Mouse (Mus musculus): ENCODE measurements around the gene Stau1. TPM values are rescaled to one million over a fixed set of nuclear protein-coding genes. Genes with fewer than 3 reads are reported as not detected.

Gene Stau1
- polyA plus RNA-seq, 1 experiment = 65.4 TPM

- no peaks in the 10 kb centered on the region for H3K79me2 ChIP-seq (ENCODE audit: control insufficient read depth, insufficient read depth)
- H3K4me2 ChIP-seq (ENCODE audit: low read depth) = no peak overlapping the region
- H3ac ChIP-seq (ENCODE audit: control insufficient read depth, insufficient read length) = no peak overlapping the region
- peaks cover 61% of the 10 kb centered on the region for H3K36me3 ChIP-seq (ENCODE audit: control insufficient read depth, insufficient read depth)
- no peak overlapping the region for H3K4me3 ChIP-seq
- H3K27me3 ChIP-seq (ENCODE audit: control insufficient read depth, insufficient read depth, insufficient read length) = no peaks in the 10 kb centered on the region
- TF ChIP-seq POLR2A (IDR thresholded peaks at IDR 0.05; ENCODE audit: insufficient read length, low read depth) (no peak), MYOG (IDR thresholded peaks at IDR 0.05; ENCODE audit: control insufficient read depth in 1 of 3, insufficient read depth in 1 of 3, insufficient read length in 2 of 3, low read depth in 2 of 3) (peak in 1 of 3 experiments; percentile 5), POLR2AphosphoS2 (IDR thresholded peaks at IDR 0.05; ENCODE audit: insufficient read length, low read depth) (peak; percentile 63)
Observed at GRCm38 (mm10) chr2:167037710-167038109, 41.6 kb upstream of the Stau1 start.

GRCm38 (mm10) chr2:167030507-167030906 lies 34.4 kb upstream of the Stau1 start:
- Histone ChIP-seq H3K4me3 (no peak overlapping the region), H3K79me2 (ENCODE audit: control insufficient read depth, insufficient read depth) (no peaks in the 10 kb centered on the region), H3K27me3 (ENCODE audit: control insufficient read depth, insufficient read depth, insufficient read length) (no peaks in the 10 kb centered on the region), H3K36me3 (ENCODE audit: control insufficient read depth, insufficient read depth) (peaks cover 47% of the 10 kb centered on the region), H3ac (ENCODE audit: control insufficient read depth, insufficient read length) (no peak overlapping the region), H3K4me2 (ENCODE audit: low read depth) (no peak overlapping the region)
- no peak for TF ChIP-seq POLR2A (IDR thresholded peaks at IDR 0.05; ENCODE audit: insufficient read length, low read depth)
- no peak for TF ChIP-seq MYOG (IDR thresholded peaks at IDR 0.05; ENCODE audit: control insufficient read depth in 1 of 3, insufficient read depth in 1 of 3, insufficient read length in 2 of 3, low read depth in 2 of 3)
- TF ChIP-seq USF1 (IDR thresholded peaks at IDR 0.05; ENCODE audit: low read depth) = no peak
- no peak for TF ChIP-seq TCF3 (IDR thresholded peaks at IDR 0.05; ENCODE audit: insufficient read length, low read depth)
- TF ChIP-seq MAX (IDR thresholded peaks at IDR 0.05; ENCODE audit: low read depth) = no peak
- no peak for TF ChIP-seq TCF12 (IDR thresholded peaks at IDR 0.05; ENCODE audit: insufficient read depth, poor library complexity, severe bottlenecking)
- TF ChIP-seq E2F4 (IDR thresholded peaks at IDR 0.05; ENCODE audit: insufficient read depth) = no peak
- TF ChIP-seq POLR2AphosphoS2 (IDR thresholded peaks at IDR 0.05; ENCODE audit: insufficient read length, low read depth) = no peak
- TF ChIP-seq SRF (IDR thresholded peaks at IDR 0.05; ENCODE audit: control insufficient read depth, insufficient read length, low read depth) = no peak
- no peak for TF ChIP-seq MYOD1 (IDR thresholded peaks at IDR 0.05; ENCODE audit: control insufficient read depth in 1 of 3, insufficient read length in 2 of 3, low read depth in 2 of 3)
- no peak for TF ChIP-seq REST (IDR thresholded peaks at IDR 0.05; ENCODE audit: insufficient read depth, insufficient read length)
- TF ChIP-seq CEBPB (IDR thresholded peaks at IDR 0.05; ENCODE audit: insufficient read depth, poor library complexity, severe bottlenecking) = no peak

DNA sequence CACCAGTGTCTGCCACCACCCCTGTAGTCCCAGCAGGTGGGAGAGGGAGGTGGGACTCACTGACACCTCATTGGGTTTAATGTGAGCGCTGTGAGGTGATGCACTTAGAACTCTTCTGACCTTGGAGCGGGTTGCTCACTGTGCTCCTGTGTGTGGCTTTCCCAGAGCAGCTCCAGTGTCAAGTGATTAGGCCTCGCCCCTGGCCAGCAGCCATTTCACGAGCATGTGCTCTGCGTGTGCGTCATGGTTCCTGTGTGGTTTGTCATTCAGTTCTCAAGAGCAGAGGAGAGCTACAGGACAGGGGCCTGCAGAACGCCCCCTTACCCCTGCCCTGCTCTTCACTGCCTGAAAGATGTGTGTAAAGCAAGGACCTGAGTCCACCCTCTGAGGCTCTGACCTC lies 32.5 kb upstream of the Stau1 start:
- H3K79me2 ChIP-seq (ENCODE audit: control insufficient read depth, insufficient read depth) = no peaks in the 10 kb centered on the region
- H3K36me3 ChIP-seq (ENCODE audit: control insufficient read depth, insufficient read depth) = peaks cover 55% of the 10 kb centered on the region
- H3K4me2 ChIP-seq (ENCODE audit: low read depth) = no peak overlapping the region
- no peaks in the 10 kb centered on the region for H3K27me3 ChIP-seq (ENCODE audit: control insufficient read depth, insufficient read depth, insufficient read length)
- TF ChIP-seq POLR2AphosphoS2 (IDR thresholded peaks at IDR 0.05; ENCODE audit: insufficient read length, low read depth) = peak; percentile 28
- no peak for TF ChIP-seq REST (IDR thresholded peaks at IDR 0.05; ENCODE audit: insufficient read depth, insufficient read length)
- H3K4me3 ChIP-seq = no peak overlapping the region
- no peak overlapping the region for H3ac ChIP-seq (ENCODE audit: control insufficient read depth, insufficient read length)

DNA sequence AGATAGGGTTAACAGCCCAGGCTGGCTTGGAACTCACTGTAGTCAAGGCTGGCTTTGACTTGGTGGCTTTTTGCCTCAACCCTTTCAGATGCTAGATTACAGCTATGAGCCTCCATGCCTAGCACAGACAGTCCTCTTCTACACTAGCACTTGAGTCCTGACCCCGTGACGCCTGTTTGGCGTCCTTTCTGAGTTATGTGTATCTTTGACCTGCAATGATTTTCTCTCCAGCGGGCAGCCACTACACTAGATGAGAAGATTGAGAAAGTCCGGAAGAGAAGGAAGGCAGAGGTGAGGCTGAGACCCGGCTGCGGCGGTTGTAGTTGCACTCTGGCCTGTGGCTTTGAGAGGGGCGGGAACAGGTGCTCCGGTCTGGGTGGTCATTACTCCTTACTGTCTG lies 23.3 kb upstream of the Stau1 start:
- Histone ChIP-seq H3K27me3 (ENCODE audit: control insufficient read depth, insufficient read depth, insufficient read length) (no peaks in the 10 kb centered on the region), H3ac (ENCODE audit: control insufficient read depth, insufficient read length) (no peak overlapping the region), H3K36me3 (ENCODE audit: control insufficient read depth, insufficient read depth) (peaks cover 47% of the 10 kb centered on the region), H3K79me2 (ENCODE audit: control insufficient read depth, insufficient read depth) (peaks cover 24% of the 10 kb centered on the region), H3K4me3 (no peak overlapping the region), H3K4me2 (ENCODE audit: low read depth) (no peak overlapping the region)
- no peak for TF ChIP-seq MYOG (IDR thresholded peaks at IDR 0.05; ENCODE audit: control insufficient read depth in 1 of 3, insufficient read depth in 1 of 3, insufficient read length in 2 of 3, low read depth in 2 of 3)
- TF ChIP-seq SRF (IDR thresholded peaks at IDR 0.05; ENCODE audit: control insufficient read depth, insufficient read length, low read depth) = no peak
- peak in 1 of 3 experiments; percentile 35 for TF ChIP-seq MYOD1 (IDR thresholded peaks at IDR 0.05; ENCODE audit: control insufficient read depth in 1 of 3, insufficient read length in 2 of 3, low read depth in 2 of 3)
- TF ChIP-seq MAX (IDR thresholded peaks at IDR 0.05; ENCODE audit: low read depth) = no peak
- TF ChIP-seq USF1 (IDR thresholded peaks at IDR 0.05; ENCODE audit: low read depth) = no peak
- TF ChIP-seq TCF3 (IDR thresholded peaks at IDR 0.05; ENCODE audit: insufficient read length, low read depth) = no peak
- no peak for TF ChIP-seq E2F4 (IDR thresholded peaks at IDR 0.05; ENCODE audit: insufficient read depth)

GRCm38 (mm10) chr2:167015382-167015718 lies 19.3 kb upstream of the Stau1 start:
- H3K36me3 ChIP-seq (ENCODE audit: control insufficient read depth, insufficient read depth) = peaks cover 14% of the 10 kb centered on the region
- no peak for TF ChIP-seq TCF3 (IDR thresholded peaks at IDR 0.05; ENCODE audit: insufficient read length, low read depth)
- no peak for TF ChIP-seq USF1 (IDR thresholded peaks at IDR 0.05; ENCODE audit: low read depth)
- TF ChIP-seq POLR2A (IDR thresholded peaks at IDR 0.05; ENCODE audit: insufficient read length, low read depth) = no peak
- no peak for TF ChIP-seq CEBPB (IDR thresholded peaks at IDR 0.05; ENCODE audit: insufficient read depth, poor library complexity, severe bottlenecking)
- no peak for TF ChIP-seq E2F4 (IDR thresholded peaks at IDR 0.05; ENCODE audit: insufficient read depth)
- no peak for TF ChIP-seq MYOG (IDR thresholded peaks at IDR 0.05; ENCODE audit: control insufficient read depth in 1 of 3, insufficient read depth in 1 of 3, insufficient read length in 2 of 3, low read depth in 2 of 3)
- TF ChIP-seq MAX (IDR thresholded peaks at IDR 0.05; ENCODE audit: low read depth) = no peak
- H3K27me3 ChIP-seq (ENCODE audit: control insufficient read depth, insufficient read depth, insufficient read length) = no peaks in the 10 kb centered on the region

More at GRCm38 (mm10) chr2:167015382-167015718, 19.3 kb upstream of the Stau1 start:
- H3K79me2 ChIP-seq (ENCODE audit: control insufficient read depth, insufficient read depth) = peaks cover 24% of the 10 kb centered on the region
- peak overlapping the region; percentile 84 for H3K4me2 ChIP-seq (ENCODE audit: low read depth)
- H3K4me3 ChIP-seq = peak overlapping the region; percentile 68
- peak overlapping the region; percentile 41 for H3ac ChIP-seq (ENCODE audit: control insufficient read depth, insufficient read length)

All from myocyte (in vitro differentiated cells).